Mouse (Mus musculus): ENCODE data around the gene Klhdc8b.

Klhdc8b gene

DNA sequence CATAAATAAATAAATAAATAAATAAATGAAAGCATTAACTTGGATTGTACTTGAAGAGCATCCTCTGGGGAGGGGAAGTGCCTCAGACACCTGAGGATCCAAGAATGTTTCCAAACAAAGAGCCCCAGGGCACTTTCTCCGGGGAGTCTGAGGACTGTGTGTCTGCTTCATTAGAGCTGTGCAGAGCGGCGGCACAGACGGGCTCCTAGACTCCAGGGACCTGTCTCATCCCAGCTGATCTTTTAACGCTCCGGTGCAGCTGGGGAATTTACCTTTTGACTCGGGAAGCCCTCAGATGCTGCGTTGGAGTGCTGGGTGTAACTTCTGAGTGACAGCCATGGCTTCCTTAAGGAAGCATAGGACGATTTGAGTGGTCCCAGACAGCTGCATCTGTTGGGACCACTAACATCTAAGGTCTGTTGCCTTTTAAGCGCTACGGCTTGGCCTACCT, at the start of gene Klhdc8b:
TSS of gene Klhdc8b (minus strand) at position 401 of the 451 bp plus-strand sequence.
- no peak for DNase-seq (ENCODE audit: low spot score in 2 of 2)

DNA sequence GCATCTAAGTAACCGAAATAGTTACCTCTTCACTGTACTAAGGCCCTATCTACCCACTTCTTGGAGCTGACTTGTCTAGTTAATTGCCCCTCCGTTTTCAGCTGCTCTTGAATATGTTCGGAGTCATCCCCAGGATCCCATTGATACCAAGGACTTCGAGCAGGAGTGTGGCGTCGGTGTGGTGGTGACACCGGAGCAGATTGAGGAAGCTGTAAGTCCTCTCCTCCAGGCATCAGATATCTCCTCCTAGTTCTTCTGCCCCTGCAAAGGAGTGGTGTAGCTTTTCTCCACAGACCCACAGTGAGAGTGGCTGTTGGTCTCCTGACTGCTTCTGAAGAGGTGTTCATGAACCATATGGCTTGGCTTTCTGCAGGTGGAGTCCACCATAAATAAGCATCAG, 47.4 kb upstream of the Klhdc8b start:
- no peak for DNase-seq (ENCODE audit: low spot score in 2 of 2)

DNA sequence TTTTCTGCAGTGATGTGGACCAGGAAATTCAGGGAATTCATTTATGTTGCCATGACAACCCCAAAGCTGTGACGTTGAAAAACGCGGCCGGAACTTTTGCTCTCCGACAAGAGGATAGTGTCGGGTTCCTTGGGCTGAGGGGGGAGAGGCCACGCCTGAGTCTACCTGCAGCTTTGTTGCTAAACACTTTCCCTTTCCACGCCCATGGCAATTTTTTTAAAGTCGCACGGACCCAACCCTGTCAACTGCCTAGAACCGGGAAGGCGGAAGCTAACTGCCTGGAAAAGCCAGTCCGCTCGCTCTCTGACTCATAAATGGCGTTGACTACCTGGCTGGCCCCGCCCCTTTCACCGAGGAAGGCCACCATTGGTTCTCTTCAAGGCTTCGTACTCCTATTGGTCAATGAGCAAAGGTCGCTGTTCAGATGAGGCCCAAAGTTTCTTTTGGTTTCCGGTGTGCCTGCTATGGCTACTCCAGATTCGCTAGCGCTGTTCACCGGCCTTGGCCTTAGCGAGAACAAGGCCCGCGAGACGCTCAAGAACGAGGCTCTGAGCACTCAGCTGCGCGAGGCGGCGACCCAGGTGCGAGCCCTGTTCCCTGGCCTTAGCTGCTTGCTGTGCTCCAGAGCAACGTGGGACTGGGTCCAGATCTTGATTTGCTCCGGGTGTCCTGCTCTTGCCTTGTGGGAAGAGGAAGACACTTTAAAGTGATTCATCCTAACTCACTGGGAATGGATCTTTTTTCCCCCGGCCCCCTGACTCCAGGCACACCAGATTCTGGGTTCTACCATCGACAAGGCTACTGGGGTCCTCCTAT, 46.4 kb upstream of the Klhdc8b start, which contains the start of gene Qars:
TSS of gene Qars (plus strand) at position 88 of the 816 bp plus-strand sequence.
- peak; percentile 91 to 92 for DNase-seq (ENCODE audit: low spot score in 2 of 2)

DNA sequence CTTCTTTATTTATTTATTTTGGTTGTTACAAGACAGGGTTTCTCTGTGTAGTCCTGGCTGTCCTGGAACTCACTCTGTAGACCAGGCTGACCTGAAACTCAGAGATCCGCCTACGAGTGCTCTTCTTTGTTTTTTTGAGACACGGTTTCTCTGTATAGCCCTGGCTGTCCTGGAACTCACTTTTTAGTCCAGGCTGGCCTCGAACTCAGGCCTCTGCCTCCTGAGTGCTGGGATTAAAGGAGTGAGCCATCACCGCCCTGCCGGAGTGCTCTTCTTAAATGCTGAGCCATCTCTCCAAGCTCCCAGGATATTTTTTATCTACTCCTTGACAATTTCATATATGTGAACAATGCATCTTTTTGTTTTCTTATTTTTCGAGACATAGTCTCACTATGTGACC, 45.5 kb upstream of the Klhdc8b start:
- DNase-seq (ENCODE audit: low spot score in 2 of 2), result no peak

DNA sequence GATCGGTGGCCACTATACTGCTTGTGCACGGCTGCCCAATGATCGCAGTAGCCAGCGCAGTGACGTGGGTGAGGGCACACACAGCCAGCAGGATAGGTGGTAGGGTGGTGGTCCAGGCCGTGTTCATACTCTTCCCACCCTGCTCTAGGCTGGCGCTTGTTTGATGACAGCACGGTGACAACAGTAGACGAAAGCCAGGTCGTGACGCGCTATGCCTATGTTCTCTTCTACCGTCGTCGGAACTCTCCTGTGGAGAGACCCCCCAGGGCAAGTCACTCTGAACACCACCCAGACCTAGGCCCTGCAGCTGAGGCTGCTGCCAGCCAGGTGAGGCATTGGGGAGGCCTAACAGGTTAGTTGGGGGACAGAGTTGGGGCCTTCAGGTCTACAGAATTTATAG, 38.6 kb upstream of the Klhdc8b start:
- DNase-seq (ENCODE audit: low spot score in 2 of 2), result no peak

DNA sequence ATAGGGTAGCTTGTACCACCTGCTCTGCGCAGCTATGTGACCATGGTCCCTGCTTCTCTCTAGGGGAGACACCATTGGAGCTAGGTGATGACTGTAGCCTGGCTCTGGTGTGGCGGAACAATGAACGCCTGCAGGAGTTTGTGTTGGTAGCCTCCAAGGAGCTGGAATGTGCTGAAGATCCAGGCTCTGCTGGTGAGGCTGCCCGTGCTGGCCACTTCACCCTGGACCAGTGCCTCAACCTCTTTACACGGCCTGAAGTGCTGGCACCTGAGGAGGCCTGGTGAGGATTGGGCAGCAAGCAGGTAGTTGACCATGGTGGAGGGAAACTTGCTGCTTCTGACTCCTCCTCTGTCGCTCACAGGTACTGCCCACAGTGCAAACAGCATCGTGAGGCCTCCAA, 37.9 kb upstream of the Klhdc8b start:
- no peak for DNase-seq (ENCODE audit: low spot score in 2 of 2)

DNA sequence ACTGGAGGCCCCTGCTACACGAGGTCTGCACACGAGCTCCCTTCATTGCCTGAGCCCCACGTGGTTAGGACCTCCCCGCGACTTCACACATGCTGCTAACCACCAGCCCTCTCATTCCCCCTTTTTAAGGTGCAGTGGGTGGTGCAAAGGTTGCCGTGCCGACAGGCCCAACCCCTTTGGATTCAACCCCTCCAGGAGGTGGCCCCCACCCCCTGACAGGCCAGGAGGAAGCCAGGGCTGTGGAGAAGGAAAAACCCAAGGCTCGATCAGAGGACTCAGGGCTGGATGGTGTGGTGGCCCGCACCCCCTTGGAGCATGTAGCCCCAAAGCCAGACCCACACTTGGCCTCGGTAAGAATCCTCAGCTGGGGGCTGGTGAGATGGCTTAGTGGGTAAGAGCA, 33.5 kb upstream of the Klhdc8b start:
- no peak for DNase-seq (ENCODE audit: low spot score in 2 of 2)

DNA sequence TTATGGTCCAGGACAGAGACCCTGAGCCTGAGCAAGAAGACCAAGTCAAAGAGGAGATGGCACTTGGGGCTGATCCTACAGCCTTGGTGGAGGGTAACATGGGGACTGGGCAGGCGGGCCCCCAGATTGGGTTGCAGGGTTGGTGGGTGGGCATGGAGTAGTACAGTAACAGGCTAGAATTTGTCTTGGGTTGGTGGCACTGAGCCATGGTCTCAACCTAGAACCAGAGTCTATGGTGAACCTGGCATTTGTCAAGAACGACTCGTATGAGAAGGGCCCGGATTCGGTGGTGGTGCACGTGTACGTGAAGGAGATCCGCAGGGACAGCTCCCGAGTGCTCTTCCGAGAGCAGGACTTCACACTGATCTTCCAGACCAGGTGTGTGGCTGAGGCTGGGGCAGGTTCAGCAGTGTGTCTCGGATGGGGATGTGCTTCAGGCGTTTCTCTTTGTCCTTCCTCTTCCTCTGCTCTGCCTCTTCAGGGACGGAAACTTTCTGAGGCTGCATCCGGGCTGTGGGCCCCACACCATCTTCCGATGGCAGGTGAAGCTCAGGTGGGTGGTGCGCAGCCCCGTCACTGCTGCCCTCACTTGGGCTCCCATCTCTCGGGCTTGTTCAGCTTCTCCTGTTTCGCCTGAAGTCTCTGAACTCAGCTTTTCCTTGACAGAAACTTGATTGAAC, 32.9 kb upstream of the Klhdc8b start:
- DNase-seq (ENCODE audit: low spot score in 2 of 2), result no peak

DNA sequence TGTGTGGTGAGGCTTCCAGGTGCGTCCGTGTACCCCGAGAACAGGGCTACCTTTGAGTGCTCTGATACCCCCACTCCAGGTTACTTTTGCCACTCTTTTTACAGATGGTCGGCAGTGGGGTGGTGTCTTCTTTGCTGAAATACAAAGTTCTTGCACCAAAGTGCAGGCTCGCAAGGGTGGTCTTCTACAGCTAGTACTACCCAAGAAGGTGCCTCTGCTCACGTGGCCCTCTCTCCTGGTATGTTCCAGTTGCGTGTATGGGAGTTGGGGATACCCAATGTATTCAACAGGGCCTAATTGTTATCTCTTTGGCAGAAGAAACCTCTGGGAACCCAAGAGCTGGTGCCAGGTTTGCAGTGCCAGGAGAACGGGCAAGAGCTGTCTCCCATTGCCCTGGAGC, 31.9 kb upstream of the Klhdc8b start:
- DNase-seq (ENCODE audit: low spot score in 2 of 2), result no peak

DNA sequence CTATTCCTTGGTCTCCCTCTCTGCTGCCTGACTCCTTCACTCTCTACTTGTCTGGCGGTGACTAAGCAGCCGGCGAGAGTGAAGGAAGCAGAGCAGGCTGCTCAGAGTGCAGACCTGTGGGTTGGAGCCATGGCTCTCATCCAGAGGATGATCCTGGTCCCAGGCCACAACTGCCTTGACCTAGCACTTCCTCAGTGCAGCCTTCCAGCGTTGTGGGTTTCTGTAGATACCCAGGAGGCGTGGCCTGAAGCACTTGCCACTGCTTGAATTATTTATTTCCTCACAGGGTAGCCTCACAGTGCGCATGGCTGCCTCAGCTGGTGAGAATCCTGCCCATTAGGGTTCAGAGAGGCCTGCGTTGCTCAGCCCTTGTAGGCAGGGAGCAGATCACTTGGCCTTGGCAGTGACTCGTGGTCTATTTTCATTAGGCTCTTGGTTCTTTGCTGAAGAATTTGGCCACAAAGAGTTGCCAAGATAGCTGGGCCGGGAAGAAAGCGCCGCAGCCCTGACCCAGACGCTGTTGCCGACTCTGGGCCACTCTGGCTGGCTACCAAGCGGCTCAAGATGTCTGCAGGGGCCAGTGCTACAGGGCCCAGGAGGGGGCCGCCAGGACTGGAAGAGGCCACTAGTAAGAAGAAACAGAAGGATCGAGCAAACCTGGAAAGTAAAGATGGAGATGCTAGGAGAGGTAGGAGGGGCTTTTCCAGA, 30.8 kb upstream of the Klhdc8b start:
- no peak for DNase-seq (ENCODE audit: low spot score in 2 of 2)

DNA sequence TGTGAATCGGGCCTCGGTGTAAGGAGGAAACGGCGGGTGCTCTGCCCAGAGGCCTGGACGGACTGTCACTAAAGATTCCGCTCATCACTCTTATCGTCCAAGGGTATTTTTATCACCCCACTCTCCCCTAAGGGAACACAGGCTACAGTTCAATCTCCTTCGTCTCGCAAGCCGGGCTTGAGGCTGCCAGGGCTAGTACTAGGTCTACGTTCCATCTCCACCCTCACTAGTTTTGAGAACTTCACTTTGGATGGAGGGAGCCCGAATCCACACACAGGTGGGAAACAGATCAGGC, 29.9 kb upstream of the Klhdc8b start:
- no peak for DNase-seq (ENCODE audit: low spot score in 2 of 2)

DNA sequence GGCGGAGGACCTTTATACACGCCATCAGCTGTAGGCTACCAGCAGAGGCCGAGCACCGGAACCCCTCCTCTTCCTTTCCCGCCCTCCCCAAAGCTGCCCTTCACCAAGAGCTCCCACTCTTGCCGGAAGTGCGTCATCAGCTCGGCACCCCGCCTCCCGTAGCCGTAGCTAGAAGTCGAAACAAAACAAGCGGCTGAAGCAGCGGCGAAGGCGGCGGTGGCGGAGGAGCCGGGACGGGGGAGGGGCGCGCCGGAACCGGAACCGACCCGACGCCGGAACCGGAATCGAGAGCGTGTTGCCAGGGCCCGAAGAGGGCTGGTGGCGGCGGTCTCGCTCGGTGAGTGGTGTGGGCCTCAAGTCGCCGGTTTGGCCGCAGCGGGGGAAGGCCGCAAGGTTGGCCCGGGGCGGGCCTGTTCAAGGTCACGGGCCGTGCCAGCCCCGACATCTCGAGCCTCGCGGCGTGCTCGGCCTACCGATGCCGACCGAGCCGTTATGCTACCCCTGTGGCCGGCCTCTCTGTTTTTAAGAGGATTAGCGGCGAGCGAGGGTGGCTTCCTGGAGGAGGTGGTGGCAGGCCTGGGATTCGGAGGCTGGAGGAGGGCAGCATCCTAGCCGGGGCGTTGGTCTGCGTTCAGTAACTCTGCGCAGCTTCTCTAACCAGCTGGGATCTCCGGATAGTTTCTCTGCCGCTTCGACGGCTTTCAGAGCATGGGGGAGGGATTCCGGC, 29.3 kb upstream of the Klhdc8b start, which contains the start of gene Usp19:
TSS of gene Usp19 (plus strand) at position 44 of the 727 bp plus-strand sequence.
- DNase-seq (ENCODE audit: low spot score in 2 of 2), result peak; percentile 93 to 94

DNA sequence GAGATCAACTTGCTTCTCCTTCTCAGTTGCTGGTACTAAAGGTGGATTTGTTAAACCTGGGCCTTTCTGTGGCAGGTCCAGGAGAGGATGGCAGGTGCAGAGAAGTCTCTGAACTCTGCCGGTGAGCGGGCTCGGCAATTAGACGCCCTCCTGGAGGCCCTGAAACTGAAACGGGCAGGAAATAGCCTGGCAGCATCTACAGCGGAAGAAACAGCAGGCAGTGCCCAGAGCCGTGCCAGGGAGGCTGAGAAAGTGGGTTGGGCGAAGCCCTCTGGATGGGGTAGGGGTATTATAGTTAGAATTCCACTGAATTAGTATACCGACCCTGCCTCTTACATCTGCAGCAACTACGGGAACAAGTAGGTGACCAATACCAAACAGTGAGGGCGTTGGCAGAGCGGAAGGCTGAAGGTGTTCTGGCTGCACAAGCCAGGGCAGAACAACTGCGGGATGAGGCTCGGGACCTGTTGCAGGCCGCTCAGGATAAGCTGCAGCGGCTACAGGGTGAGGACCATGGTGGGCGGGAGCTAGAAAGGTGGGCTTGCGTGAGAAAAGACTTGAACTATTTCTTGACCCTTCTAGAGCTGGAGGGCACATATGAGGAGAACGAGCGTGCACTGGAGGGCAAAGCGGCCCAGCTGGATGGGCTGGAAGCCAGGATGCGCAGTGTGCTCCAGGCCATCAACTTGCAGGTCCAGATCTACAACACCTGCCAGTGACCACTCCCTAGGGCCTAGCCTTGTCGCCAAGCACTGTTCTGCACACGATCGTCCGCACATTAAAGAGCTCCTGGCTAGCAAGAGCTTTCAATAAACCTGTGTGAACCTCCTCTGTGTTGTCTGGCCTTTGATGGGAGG, 28.5 kb upstream of the Klhdc8b start:
- no peak for DNase-seq (ENCODE audit: low spot score in 2 of 2)

DNA sequence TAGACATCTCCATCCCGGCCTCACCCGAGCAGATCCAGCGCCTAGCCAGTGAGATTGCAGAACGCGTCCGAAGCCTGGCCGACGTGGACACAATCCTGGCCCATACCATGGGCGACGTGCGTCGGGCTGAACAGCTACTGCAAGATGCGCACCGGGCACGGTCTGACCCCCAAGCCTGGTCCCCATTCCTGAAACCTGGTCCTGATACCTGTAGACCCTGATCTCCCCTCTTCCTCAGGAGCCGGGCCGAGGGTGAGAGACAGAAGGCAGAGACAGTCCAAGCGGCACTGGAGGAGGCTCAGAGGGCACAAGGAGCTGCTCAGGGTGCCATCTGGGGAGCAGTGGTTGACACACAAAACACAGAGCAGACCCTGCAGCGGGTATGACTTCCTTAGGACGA, 27.8 kb upstream of the Klhdc8b start:
- DNase-seq (ENCODE audit: low spot score in 2 of 2), result no peak

DNA sequence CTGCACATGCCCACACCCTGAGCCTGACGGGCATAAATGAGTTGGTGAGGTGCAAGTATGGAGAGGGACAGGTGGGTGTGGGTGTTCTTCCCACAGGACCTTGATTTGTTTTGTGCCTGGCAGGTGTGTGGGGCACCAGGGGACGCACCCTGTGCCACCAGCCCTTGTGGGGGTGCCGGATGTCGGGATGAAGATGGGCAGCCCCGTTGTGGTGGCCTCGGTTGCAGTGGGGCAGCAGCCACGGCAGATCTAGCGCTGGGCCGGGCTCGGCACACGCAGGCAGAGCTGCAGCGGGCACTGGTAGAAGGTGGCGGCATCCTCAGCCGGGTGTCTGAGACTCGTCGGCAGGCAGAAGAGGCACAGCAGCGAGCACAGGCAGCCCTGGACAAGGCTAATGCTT, 27.0 kb upstream of the Klhdc8b start:
- no peak for DNase-seq (ENCODE audit: low spot score in 2 of 2)

DNA sequence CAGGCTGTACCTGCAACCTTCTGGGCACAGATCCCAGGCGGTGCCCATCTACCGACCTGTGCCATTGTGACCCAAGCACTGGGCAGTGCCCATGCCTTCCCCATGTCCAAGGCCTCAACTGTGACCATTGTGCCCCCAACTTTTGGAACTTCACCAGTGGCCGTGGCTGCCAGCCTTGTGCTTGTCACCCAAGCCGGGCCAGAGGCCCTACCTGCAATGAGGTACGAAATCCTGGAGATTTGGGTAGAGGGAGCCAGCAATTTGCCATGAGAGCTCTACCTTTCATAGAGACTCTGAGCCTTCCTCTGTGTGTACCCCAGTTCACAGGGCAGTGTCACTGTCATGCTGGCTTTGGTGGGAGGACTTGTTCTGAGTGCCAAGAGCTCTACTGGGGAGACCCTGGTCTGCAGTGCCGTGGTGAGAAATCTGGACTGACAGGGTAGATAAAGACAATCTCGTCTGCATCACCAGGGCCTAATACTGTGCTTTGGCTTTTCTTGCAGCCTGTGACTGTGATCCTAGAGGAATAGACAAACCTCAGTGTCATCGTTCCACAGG, 25.7 kb upstream of the Klhdc8b start:
- no peak for DNase-seq (ENCODE audit: low spot score in 2 of 2)

DNA sequence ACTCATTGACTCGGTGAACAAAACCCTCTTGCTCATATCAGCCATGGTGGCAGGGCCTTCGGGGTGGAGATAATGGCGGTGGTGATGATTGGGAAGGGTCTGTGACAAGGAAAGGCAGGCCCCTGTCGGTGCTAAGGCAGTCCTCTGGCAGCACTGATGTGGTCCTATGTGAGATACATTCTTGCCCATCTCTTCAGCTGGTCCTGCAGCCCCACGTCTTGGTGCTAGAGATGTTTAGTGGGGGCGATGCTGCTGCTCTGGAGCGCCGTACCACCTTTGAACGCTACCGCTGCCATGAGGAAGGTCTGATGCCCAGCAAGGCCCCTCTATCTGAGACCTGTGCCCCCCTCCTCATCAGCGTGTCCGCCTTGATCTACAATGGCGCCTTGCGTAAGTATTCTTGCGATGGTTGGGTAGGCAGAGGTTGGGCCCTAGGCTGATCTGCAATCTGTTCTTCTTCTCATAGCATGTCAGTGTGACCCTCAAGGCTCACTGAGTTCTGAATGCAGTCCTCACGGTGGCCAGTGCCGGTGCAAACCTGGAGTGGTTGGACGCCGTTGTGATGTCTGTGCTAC, 24.0 kb upstream of the Klhdc8b start:
- DNase-seq (ENCODE audit: low spot score in 2 of 2), result no peak

DNA sequence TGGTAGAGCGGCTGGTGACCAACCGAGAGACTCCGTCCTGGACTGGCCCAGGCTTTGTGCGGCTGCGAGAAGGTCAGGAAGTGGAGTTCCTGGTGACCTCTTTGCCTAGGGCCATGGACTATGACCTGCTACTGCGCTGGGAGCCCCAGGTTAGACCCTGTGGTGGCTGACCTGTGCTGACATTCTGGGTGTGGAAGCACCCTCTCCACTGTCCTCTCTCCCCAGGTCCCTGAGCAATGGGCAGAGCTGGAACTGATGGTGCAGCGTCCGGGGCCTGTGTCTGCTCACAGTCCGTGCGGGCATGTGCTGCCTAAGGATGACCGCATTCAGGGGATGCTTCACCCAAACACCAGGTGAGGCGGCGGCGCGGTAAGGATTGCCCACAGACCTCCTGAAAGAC, 22.6 kb upstream of the Klhdc8b start:
- DNase-seq (ENCODE audit: low spot score in 2 of 2), result no peak

DNA sequence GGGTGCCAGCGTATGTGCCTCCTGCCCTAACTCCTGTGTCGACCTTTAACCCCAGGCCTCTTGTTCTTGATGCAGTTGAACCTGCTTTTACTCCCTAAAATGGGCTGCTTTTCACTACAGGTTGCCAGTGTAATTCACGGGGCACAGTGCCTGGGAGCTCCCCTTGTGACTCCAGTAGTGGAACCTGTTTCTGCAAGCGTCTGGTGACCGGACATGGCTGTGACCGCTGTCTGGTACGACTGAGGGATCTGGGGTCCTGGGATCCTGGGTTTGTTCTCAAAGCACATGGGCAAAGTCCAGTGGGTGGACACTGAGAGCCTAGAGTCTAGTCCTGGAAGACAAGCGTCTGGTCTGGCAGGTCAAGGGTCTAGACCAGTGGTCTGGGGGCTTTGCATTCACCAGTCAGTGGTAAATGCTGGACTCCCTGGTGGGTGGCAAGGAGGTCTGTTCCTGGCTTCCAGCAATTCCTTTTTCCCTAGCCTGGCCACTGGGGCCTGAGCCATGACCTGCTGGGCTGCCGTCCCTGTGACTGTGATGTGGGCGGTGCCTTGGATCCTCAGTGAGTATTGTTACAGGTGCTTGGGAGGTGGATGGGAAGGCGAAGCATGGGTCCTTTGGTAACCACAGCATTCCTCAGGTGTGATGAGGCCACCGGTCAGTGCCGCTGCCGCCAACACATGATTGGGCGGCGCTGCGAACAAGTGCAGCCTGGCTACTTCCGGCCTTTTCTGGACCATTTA, 21.8 kb upstream of the Klhdc8b start:
- DNase-seq (ENCODE audit: low spot score in 2 of 2), result no peak

Data from natural killer cell, adult 2 months (primary cell).